Mouse (Mus musculus) lung, adult 2 months (tissue): Measurements from ENCODE around the gene Pet100. TPM values are rescaled to one million over a fixed set of nuclear protein-coding genes. Genes with fewer than 3 reads are reported as not detected.
"Not testable (repeated sequence)": the region's sequence is repeated elsewhere in the genome, so short reads cannot be mapped to it uniquely, and the experiment has no call there.

Experiments used
- DNase-seq: peaks from one replicate; pipeline ENCODE4 v3.0.0; 2022
- H3K4me1 ChIP-seq: fragments of 200-500 bp; 2 replicates; pipeline ENCODE4 v1.6.1; 2011; ENCODE audit warnings: low read length; ENCODE audit not compliant: control insufficient read depth, insufficient read depth
- H3K4me3 ChIP-seq: fragments of 200-500 bp; replicated peaks from 2 replicates; pipeline ENCODE3; 2011; ENCODE audit warnings: low read depth, mild to moderate bottlenecking, control low read depth, low read length; ENCODE audit errors: extremely low read depth
- CTCF ChIP-seq: fragments of 200-500 bp; IDR thresholded peaks from 2 replicates; pipeline ENCODE4 v1.5.1; 2011; ENCODE audit warnings: mild to moderate bottlenecking, low read length, control low read depth; ENCODE audit not compliant: insufficient read depth
- POLR2A ChIP-seq: fragments of 200-500 bp; IDR thresholded peaks from 2 replicates; pipeline ENCODE4 v1.6.1; 2011; ENCODE audit warnings: low read depth, mild to moderate bottlenecking, control low read depth, low read length, borderline replicate concordance; ENCODE audit errors: extremely low read depth
- WGBS: fragments of 180-500 bp; shearing (Covaris S2); methylation state at CpG from one replicate; pipeline ENCODE4 v1.1.7; 2018; 5-methylcytosine and 5-hydroxymethylcytosine counted together
- polyA plus RNA-seq: library from polyadenylated mRNA; depleted of rRNA; stranded (reverse); fragments of >200 nt; gene quantifications from 2 replicates; pipeline ENCODE4 v1.2.3, GENCODE M21; 2012; rRNA removed

The Pet100 gene
- polyA plus RNA-seq: 3.7 and 10.0 TPM in 2 replicates

- WGBS: under 1% methylated on average over 37 of the region's 37 CpGs
- no peaks in the 10 kb centered on the region; the same call in 1 of the 2 replicates for H3K4me1 ChIP-seq
- TF ChIP-seq CTCF (no peak), POLR2A (peak; percentile 90; the same call in 1 of the 2 replicates)
- H3K4me3 ChIP-seq: peak within 1 kb of the TSS; percentile 82
- DNase-seq: peak; percentile 98
These were observed at the start of gene Pet100, which contains the start of gene Xab2 for GRCm38 (mm10) chr8:3621199-3621970. TSS of gene Pet100 (plus strand) at chr8:3621548. TSS of gene Xab2 (minus strand) at chr8:3621316.

- TF ChIP-seq POLR2A: no peak
- TF ChIP-seq CTCF: no peak
- 88% methylated on average over 3 of the region's 3 CpGs for WGBS
- Histone ChIP-seq H3K4me1 (no peaks in the 10 kb centered on the region), H3K4me3 (no peak overlapping the region)
- DNase-seq: no peak
These were observed 46.8 kb upstream of the Pet100 start for GRCm38 (mm10) chr8:3574546-3574945.

- no peak overlapping the region for H3K4me3 ChIP-seq
- DNase-seq: no peak
- TF ChIP-seq POLR2A: no peak
- TF ChIP-seq CTCF: no peak
- H3K4me1 ChIP-seq: no peaks in the 10 kb centered on the region
- WGBS: 52% methylated on average over 15 of the region's 15 CpGs
These were observed 45.0 kb upstream of the Pet100 start for GRCm38 (mm10) chr8:3576211-3576960.

- 63% methylated on average over 9 of the region's 9 CpGs for WGBS
- no peak overlapping the region for H3K4me3 ChIP-seq
- TF ChIP-seq POLR2A (no peak), CTCF (no peak)
- no peaks in the 10 kb centered on the region for H3K4me1 ChIP-seq
- no peak for DNase-seq
These were observed 41.7 kb upstream of the Pet100 start for GRCm38 (mm10) chr8:3579390-3580364.

GRCm38 (mm10) chr8:3581961-3582360 is 39.4 kb upstream of the Pet100 start:
- 72% methylated on average over 3 of the region's 3 CpGs for WGBS
- not testable (repeated sequence) for H3K4me1 ChIP-seq, DNase-seq, H3K4me3 ChIP-seq

GRCm38 (mm10) chr8:3586452-3586851 is 34.9 kb upstream of the Pet100 start:
- no peak for TF ChIP-seq POLR2A
- TF ChIP-seq CTCF: no peak
- no peak for DNase-seq
- Histone ChIP-seq H3K4me1 (no peaks in the 10 kb centered on the region), H3K4me3 (no peak overlapping the region)
- WGBS: 79% methylated on average over 2 of the region's 2 CpGs

GRCm38 (mm10) chr8:3586993-3587390 is 34.4 kb upstream of the Pet100 start, which contains the start of gene Camsap3:
TSS of gene Camsap3 (plus strand) at chr8:3587293.
- 4% methylated on average over 7 of the region's 7 CpGs for WGBS
- TF ChIP-seq POLR2A (no peak), CTCF (no peak)
- Histone ChIP-seq H3K4me3 (peak within 1 kb of the TSS; percentile 65), H3K4me1 (no peaks in the 10 kb centered on the region)
- no peak for DNase-seq

GRCm38 (mm10) chr8:3587391-3588257 is 33.7 kb upstream of the Pet100 start:
- TF ChIP-seq POLR2A (peak; percentile 58; the same call in 1 of the 2 replicates), CTCF (no peak)
- under 1% methylated on average over 77 of the region's 77 CpGs for WGBS
- peak overlapping the region; percentile 65 for H3K4me3 ChIP-seq
- H3K4me1 ChIP-seq: no peaks in the 10 kb centered on the region
- peak; percentile 70 for DNase-seq

- H3K4me1 ChIP-seq: no peaks in the 10 kb centered on the region
- no peak for DNase-seq
- WGBS: 13% methylated on average over 11 of the region's 11 CpGs
- peak overlapping the region; percentile 63 for H3K4me3 ChIP-seq
- TF ChIP-seq POLR2A (no peak), CTCF (no peak)
These were observed 33.1 kb upstream of the Pet100 start for GRCm38 (mm10) chr8:3588258-3588633.
